Mouse (Mus musculus) frontal cortex, adult (tissue): ENCODE data around the gene Prrc2c.
"Not testable (repeated sequence)": the region's sequence is repeated elsewhere in the genome, so short reads cannot be mapped to it uniquely, and the experiment has no call there.

ENCODE experiments used
- ATAC-seq: cut with Nextera tagmentation; 2 replicates; pipeline ENCODE4 v1.9.2; 2017; ENCODE audit warnings: mild to moderate bottlenecking, moderate library complexity, mixed read lengths; ENCODE audit not compliant: low TSS enrichment

The Prrc2c gene

DNA sequence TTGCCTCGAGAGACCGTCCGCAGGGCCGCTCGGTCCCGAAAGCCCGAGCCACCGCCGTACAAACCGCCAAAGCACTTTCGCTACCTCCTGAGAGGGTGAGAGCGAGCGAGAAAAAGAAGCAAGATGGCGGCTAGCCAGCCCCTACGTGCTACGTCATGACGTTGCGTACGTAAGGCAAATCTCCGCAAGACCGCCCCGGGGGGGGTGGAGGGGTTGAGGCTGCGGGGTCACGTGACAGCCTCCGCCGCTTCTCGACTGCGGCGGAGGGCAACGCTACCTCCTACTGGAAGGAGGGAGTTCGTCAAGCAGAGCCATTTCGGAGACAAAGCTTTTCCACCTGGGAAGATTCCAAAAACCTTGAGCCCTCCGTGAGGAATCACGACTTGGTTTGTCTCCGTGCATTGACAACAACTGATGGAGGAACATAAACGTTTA is at the start of gene Prrc2c:
Gene Prrc2c, minus strand, starts transcription at position 156 of the 435 bp plus-strand sequence.
- peak; percentile 94 for ATAC-seq

DNA sequence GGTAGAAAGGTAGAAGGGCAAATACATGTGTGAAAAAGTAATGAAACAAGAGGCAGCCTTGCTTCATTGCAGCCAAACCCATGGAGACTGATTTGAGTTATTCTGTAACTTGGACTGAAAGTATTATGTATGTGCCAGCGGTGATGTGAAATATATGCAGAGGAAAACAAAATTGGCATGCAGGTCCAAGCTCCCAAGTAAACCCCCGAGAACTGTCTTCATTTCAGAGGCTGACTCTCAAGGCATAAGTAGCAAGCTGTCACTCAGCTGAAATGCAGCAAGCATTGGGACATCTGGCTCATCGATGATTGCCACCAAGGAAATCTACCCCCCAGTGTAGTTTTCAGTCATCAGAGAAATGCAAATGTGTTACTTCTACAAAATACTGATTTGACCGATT is 44.9 kb upstream of the Prrc2c start:
- no peak for ATAC-seq

DNA sequence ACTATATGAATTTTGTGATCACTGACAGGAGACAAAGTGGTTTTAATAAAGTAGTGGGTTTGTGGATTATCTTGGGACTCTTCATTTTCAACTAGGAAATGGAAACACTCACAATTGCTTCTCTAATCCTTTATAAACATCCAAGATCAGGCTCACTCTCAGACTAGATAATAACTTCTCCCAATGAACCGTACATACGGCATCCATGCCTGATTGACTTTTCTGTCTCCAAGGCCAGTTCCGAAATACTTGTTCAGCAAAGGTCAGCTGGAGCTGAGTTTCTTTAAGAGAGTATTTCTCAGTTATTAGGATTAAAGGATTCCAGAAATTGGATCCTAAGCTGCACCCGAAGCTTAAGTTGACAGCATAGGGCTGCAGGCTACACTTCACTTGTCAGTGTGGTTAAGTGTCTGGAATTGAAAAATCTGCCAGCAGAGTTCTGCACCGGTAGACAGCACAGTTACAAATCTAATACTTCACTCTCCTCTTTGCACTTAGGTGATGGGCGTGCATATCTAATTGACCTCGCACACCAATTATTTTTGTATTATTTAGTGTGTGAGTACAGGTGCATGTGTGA is 43.4 kb upstream of the Prrc2c start:
- ATAC-seq, result no peak

DNA sequence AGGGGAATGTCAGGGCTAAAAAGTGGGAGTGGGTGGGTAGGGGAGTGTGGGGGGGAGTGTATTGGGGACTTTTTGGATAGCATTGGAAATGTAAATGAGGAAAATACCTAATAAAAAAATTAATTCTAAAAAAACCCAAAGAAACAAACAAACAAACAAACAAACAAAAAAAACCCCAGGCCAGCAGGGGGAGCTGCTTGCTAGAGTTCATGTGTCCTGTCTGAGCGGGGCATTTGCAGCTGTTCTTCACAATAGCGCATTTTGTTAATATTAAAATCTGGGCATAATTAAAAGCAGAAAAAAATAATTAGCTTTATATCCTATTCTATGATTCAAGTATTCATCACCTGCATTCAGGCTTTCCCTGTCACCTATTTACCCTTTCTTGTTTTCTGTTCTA is 40.7 kb upstream of the Prrc2c start:
- ATAC-seq, result not testable (repeated sequence)

DNA sequence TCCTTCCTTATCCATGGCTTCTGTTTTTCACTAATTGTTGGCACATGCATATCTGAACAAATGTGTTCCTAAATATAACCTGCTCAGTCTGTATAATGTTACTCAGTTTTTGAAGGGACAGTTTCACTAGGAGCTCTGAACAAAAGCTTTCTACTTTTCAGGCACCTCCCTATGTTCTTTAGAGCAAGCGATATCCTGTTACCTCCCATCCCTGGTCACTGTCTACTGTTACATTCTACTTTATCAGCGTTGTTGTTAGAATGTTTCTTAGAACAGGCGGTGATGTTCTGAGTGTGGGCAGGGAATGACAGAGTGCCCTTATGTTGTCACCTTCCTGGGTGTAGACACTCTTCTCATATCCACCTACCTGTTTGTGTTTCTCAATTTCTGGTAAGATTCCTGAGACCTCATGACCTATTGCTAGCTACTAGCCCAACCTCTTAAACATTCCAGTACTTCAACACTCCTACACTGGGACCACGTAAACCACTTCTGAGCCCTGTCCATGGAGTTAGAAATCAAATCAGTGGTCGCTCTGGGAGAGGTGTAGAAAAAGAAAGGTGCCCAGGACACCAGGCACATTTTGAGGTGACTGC is 37.7 kb upstream of the Prrc2c start:
- ATAC-seq, result no peak

DNA sequence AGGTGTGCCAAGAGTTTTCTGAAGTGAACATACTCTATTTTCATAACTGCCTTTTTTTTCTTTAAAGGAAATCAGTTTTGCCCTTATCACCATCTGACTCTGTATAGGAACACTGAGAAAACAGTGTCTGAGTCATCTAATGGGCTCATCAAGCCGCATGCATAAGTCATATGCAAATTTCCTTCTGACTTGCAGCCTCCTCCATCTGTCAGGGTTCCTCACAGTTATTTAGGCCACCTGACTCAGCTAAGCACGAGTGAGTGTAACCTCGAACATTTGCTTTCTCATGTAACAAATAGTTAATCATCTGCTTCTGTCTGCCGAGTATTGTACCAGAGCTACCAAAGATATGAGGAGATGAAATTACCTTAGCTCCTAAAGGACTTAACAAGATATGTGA is 33.3 kb upstream of the Prrc2c start:
- ATAC-seq, result peak; percentile 99

DNA sequence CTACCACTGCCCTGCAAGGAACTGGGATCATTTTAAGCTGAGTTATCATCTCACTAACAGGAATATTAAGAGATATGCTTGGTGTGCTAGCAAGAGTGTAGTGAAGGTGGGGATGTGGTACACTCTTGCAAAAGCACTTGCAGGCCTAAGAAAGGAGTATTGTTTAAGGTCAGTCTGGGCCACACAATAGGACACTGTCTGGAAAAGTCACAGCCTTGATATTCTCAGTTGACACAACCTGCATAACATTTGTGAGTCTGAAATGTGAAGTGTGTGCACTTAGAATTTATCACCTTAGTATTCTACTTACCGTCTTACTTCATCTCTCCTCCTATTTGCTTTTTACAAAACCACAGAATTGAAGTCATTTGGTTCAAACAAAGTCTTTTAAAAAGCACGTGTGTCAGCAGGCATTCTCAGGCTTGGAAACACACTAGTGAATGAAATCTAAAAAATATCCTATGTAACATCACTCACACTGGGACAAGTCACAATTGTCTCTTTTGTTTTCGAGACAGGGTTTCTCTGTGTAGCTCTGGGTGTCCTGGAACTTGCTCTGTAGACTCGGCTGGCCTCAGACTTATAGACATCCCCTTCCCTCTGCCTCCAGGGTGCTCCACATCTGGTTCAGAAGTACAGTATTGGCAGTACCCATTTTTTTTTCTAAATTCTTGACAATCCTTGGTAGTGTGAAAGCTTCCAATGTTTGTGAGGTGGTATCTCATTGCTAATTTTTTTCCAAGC is 31.4 kb upstream of the Prrc2c start:
- no peak for ATAC-seq

DNA sequence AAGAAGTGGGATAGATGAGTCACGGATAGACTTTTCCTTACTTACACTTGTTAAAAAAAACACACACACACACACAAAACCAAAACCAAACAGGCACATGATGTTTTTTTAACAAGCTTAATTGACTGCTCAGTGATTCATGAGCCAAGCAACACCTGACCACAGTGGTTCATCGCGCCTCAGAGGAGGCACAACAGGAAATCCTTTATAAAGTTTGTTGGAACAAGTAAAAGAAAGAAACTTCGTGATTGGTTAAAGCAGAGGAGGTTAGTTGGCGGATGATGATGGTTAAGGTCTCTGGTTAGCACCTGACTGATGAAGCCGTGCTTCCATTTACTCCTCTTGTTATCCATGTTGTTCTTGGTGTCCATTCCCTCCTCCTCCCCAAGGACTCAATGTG is 11.7 kb upstream of the Prrc2c start:
- no peak for ATAC-seq

DNA sequence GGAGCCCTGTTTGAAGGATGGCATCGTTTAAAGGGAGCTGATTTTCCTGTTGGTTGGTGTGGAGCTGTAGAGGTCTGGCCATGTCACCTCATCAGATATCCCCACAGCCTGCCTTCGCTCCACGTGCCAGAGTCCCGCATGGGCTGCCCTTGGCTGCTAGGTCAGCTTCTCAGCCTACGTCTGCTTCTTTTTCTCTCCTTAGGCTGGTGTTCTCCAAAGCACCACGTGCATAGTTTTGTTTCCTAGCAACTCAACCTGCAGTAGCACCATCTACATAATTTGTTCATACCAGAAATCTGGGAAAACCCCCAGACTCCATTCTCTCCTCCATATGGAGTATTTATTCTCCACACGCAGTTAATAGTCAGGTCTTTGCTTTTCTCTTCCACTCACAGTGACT is 9.3 kb upstream of the Prrc2c start:
- peak; percentile 55 for ATAC-seq

DNA sequence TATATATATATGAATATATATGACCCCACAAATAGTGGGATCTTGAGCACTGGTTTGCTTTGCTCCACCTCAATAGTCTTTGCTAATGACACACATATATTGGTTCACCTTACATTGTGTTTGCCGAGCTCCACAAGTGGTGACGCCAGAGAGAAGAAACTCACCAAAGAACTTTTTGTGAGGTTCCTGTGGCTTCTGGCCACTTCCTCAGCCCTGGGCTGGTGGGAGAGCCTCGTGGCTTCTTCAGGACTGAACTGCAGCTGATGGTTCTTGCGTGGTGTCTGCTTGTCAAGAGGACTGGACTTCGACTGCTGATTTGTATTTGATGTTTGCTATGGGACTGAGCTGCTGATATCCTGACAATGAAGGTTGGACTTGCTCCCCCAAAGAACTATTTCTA is 8.4 kb upstream of the Prrc2c start:
- ATAC-seq, result no peak

DNA sequence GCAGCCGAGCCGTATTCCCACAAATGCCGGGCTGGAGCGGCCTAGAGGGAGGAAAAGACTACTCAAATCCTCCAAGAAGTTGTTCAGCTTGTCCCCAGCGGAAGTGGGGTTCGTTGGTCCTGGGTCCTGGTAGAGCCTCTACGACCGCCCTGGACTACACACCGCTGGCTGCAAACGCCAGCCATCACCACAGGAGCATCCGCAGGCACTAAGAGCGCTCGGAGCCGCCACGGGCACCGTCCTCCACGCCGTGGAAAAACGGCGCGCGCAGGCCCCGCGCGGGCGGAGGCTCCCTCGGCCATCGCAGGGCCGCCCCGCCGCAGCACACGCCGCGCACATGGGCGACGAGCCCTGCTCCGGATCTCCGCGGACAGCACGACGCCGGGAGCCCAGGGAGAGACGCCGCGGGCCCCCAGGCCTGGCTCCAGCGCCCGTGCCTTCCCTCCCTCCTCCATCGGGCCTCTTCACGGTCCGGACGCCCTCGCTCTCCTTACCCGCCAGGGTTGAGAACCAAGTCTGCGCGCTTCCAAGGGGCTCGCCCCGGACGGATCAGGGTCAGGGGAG is 443 bp downstream of the Prrc2c start:
- ATAC-seq, result peak; percentile 77

DNA sequence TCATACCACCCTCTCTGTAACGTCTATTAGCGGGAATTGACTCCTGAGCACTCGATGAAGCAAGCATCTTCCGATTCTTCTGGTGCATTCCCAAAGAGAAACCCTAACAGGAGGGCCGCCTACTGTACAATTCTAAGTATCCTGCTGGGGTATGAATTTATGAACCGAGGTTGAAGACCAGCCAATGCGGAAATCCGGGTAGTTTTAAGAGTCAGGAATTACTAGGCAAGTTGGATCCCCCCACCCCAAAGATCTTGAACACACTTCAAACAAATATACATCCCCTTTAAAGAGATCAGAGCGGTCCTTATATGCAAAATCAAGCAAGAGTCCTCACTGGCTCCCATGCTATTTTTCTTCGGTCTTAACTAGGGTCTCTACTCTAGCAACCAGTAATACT is 950 bp downstream of the Prrc2c start:
- no peak for ATAC-seq

DNA sequence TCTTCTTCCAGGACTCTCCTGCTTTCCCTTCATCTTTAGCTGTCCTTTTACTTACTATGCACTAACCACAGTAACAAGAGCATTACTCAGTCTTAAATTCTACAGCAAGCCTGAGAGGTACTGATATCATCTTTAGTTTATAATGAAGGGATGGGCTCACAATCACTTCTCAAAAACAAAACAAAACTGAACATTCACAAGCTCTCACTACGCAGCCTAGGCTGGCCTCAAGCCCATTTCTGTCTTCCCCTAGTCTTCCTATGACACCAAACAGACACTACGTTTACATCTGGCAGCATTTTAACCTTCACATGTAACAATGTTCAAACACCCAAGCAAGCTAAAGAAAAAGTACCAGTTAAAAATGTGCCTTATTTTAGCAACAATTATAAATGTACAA is 1.9 kb downstream of the Prrc2c start:
- no peak for ATAC-seq

DNA sequence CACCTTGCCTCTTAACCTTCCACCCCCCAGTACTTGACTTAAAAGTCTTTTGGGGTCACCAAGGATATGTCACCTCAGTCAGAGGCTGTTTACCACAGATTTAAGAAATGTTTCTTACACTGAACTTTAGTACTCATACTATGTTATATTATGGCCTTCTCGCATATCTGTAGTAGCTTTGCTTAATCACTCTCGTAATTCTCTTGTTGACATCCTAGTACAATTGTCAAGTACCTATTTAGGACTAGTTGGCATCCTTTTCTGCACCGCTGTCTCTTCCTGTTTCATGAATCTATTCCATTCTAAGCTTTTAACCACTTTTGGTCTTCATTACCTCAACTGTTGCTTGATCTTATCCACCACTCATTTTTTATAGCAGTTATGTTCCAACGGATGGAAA is 5.3 kb downstream of the Prrc2c start:
- ATAC-seq, result no peak

DNA sequence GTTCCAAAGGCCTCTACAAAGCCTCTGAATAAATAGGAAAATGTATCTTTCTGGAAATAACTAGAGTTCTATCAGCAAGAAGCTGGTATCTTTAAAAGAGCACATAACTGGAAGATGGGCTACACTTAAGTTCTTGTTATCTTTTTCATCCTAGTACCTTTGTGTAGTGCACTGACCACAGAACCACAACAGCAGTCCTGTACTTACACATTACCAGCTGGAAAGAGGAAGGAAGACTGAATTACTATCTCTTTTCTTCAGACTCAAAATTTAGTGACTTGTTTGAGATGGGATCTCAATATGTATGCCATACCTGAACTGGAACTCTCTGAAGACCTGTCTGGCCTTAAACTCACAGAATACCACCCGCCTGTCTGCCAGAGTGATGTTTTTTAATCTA is 6.1 kb downstream of the Prrc2c start:
- no peak for ATAC-seq

DNA sequence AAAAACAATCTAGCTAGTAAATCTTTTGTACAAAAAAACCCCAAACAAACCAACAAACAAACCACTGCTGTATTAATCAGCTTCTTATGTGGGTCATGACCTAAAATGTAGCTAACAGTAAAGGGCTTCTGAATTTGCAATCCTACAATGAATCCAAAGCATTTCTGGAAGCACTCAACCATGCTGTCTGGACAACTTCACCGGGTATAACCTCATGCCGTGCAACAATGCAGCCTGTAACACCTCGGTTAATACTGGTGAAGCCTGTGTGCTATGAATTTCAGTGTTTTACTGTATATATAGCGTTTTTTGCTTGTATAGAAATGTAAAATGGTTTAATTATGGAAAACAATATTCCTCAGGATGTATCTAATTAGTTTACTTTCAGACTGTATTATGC is 8.3 kb downstream of the Prrc2c start:
- no peak for ATAC-seq

DNA sequence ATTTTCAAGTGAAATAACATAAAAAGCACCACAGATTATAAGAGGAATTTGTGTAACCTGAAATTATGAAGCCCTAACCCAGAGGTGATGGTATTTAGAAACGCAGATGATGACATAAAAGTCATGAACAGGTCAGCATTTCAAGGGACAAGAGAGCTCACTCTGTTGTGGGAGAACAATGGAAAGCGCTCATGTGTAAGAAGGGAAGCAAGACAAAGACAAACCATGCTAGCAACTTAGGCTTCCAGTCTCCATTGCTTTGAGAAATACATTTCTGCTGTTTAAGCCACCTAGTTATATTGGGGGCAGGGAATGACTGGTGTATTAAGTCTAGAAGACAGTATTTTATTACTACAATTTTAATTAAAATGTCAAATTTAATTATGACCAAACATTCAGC is 10.9 kb downstream of the Prrc2c start:
- ATAC-seq, result no peak

DNA sequence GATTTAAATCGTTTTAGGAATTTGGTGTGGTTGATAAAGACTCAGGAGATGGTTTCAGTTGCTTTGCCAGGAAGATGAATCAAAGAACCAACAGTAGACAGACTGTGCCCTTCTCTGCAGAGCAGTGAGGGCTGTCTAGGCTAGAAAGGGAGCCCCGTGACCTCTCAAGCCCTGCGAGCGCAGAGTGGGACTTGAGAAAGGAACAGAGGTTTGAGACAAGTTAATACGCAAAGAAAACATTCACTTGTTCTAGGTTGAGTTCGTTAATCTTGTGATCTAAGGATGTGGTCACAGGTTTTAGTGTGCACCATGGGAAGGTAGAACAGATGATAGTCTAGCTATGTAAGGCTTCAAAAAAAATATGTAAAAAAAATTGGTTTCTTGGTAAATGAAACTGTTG is 12.4 kb downstream of the Prrc2c start:
- no peak for ATAC-seq

DNA sequence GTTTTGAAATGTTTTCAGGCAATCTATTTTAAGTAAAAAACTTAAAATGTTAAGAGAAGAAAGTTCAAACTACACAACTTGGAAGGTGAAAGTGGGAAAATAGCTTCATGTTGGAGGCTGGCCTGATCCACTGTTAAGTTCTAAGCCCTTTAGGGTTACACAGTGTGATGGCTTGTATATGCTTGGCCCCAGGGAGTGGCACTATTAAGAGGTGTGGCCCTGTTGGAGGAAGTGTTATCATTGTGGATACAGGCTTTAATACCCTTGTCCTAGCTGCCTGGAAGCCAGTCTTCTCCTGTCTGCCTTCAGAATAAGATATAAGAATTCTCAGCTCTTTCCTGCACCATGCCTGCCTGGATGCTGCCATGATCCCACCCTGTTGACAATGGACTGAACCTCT is 16.7 kb downstream of the Prrc2c start:
- no peak for ATAC-seq

DNA sequence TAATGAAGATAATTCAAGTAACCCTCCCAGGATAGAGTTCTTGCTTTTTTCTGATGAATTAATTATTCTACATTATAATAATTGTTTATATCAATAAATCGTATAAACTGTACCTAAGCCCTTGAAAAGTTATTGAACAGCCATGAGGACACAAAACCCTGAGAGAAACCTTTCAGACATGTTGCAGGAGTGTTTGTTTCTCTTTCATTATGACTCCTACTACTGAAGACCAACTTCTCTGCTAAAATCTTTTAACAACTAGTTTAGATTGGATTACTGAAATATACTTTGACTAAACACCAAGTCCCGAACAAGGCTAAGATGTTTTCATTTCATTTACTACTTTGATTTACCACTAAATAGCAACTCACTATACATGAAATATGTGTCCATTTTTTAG is 19.7 kb downstream of the Prrc2c start:
- ATAC-seq, result no peak

DNA sequence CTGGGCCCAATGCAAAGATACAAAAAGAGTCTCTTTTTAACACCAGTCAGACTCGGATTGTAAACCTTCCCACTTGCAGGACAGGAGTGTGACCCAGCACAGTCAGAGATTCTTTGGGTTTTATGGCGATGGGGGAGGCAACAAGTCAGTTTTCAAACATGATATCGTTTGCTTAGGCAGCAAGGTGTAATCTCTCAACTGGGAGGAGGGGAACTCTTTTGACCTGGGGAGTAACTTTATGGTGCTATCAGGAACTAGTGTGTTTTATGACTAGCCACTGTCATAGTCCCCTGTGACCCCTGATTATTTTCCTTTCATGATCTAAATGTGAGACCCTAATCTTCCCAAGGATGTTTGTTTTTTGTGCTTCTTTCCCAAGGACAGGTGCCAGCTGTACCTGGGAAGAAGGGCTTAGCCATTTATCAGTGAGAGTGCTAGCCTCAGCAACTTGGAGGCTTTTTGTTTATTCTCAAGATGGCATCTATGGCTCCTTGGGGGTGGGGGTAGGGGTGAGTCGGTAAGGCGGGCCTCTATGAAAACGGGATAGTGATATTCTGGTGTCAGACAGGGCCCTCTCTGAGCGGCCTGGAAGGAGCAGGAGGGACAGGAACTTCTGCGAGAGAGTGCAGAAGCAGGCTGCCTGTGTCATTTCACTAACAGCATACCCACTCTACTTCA is 39.8 kb downstream of the Prrc2c start:
- no peak for ATAC-seq

DNA sequence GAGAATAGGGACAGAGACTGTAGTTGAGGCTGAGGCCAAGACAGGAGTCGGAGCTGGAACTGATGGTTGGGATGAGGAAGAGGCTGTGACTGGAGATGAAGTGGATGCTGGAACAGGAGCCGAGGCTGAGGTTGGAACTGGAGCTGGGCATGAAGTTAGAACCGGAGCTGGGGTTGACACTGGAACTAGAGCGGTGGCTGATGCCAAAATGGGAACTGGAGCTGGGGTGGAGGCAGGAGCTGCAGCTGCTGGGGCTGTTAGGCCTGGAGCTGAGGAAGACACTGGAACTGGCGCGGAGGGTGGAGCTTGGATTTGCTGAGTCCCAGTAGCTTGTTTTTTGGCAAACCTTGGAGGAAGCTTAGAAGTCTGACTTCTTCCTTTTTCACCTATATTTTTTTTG is 42.5 kb downstream of the Prrc2c start:
- peak; percentile 95 for ATAC-seq

DNA sequence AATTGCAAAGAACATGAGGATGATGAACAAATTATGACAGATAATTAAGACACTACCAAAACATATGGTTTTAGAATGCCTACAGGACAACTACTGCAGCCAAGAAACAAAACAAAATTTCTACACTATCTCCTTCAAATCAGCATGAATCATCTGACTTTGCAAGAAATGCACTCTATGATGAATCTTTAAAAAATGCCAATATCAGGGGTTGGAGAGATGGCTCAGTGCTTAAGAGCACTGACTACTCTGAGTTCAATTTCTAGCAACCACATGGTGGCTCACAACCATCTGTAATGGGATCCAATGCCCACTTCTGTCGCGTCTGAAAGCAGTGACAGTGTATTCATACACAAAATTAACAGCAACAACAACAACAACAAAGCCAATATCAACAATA is 46.6 kb downstream of the Prrc2c start:
- ATAC-seq, result no peak
